In genomic region chr2:72438941-72439533, GRCm38 (mm10) we compare ENCODE assay signal across 21 mouse cellular contexts. TPM values are rescaled to one million over a fixed set of nuclear protein-coding genes. Genes with fewer than 3 reads are reported as not detected.
A peak's percentile ranks its signal among the peaks of the same experiment; 100 is the strongest.
DNase-seq lines count a peak whose midpoint lies in the region; ATAC-seq lines count a peak whose summit lies in the region.
"Had no signal": no experiment of that assay in that cellular context is flagged by ENCODE, and none has a peak within 500 bp of the region (broad histone marks: within the 10 kb centered on the region; RNA-seq: fewer than 3 reads in every experiment).

No protein-coding gene starts in this region.

- no peaks in the 10 kb centered on the region for H3K9me3 ChIP-seq in kidney, embryonic 14.5 days (ENCODE audit: control insufficient read depth, low read length)
- H3K9me3 ChIP-seq: forebrain, embryonic 10.5 days; heart, embryonic 15.5 days; hindbrain, embryonic 10.5 days; limb, embryonic 10.5 days; liver, embryonic 12.5 days had no signal

- peak; percentile 21 for DNase-seq in kidney, adult 18-20 months
- DNase-seq in adipocyte (ENCODE audit: low spot score): peak; percentile 57
- DNase-seq in gonadal fat pad, adult 2 months (ENCODE audit: low read depth): peak; percentile 77
- DNase-seq in kidney, postnatal 25 days: peak; percentile 11 to 51
- DNase-seq in thymus, adult 18-20 months: no peak
- DNase-seq in layer of hippocampus, adult 11-12 months (ENCODE audit: low spot score): no peak
- DNase-seq in left cerebral cortex, adult 11 months (ENCODE audit: low spot score): no peak
- DNase-seq: B cell, adult 2 months; cerebellum, adult 9-11 months; heart, adult 2 months; lung, embryonic 14.5 days; midbrain, embryonic 14.5 days; right cerebral cortex, postnatal 14 days; thymus, postnatal 36 days had no signal

- H3K27me3 ChIP-seq in kidney, embryonic 14.5 days (ENCODE audit: control insufficient read depth, insufficient read depth, low read length): no peaks in the 10 kb centered on the region
- H3K27me3 ChIP-seq: heart, embryonic 15.5 days; liver, embryonic 12.5 days had no signal

- ATAC-seq in kidney, embryonic 14.5 days (ENCODE audit: low FRiP score, low TSS enrichment): no peak; the same call in 1 of the 2 replicates
- ATAC-seq: liver, embryonic 12.5 days had no signal

- no peaks in the 10 kb centered on the region; the same call in 1 of the 2 replicates for H3K4me1 ChIP-seq in kidney, embryonic 14.5 days (ENCODE audit: control insufficient read depth, insufficient read depth, low read length)
- H3K4me1 ChIP-seq: forebrain, embryonic 10.5 days; heart, embryonic 15.5 days; limb, embryonic 10.5 days; liver, embryonic 12.5 days had no signal

- H3K27ac ChIP-seq in kidney, embryonic 14.5 days (ENCODE audit: low read depth, low read length): no peak overlapping the region
- H3K27ac ChIP-seq: forebrain, embryonic 10.5 days; heart, adult 2 months; heart, embryonic 15.5 days; hindbrain, embryonic 10.5 days; layer of hippocampus, adult 2 months; limb, embryonic 10.5 days; liver, embryonic 12.5 days had no signal

- H3K36me3 ChIP-seq in kidney, embryonic 14.5 days (ENCODE audit: control insufficient read depth, insufficient read depth, low read length): no peaks in the 10 kb centered on the region

- no peak overlapping the region for H3K4me3 ChIP-seq in kidney, embryonic 14.5 days (ENCODE audit: low read length)
- H3K4me3 ChIP-seq: forebrain, embryonic 10.5 days; heart, adult 2 months; heart, embryonic 15.5 days; hindbrain, embryonic 10.5 days; layer of hippocampus, adult 2 months; limb, embryonic 10.5 days; liver, embryonic 12.5 days had no signal

- 43% methylated on average over 8 of the region's 8 CpGs for WGBS in kidney, embryonic 14.5 days

- H3K4me2 ChIP-seq in kidney, embryonic 14.5 days (replicated peaks; ENCODE audit: low read depth, low read length): no peak overlapping the region
- H3K4me2 ChIP-seq: heart, embryonic 15.5 days; liver, embryonic 12.5 days; lung, embryonic 14.5 days had no signal

- no peak overlapping the region for H3K9ac ChIP-seq in kidney, embryonic 14.5 days (ENCODE audit: low read depth, low read length)
- H3K9ac ChIP-seq: heart, embryonic 15.5 days; liver, embryonic 12.5 days; lung, embryonic 14.5 days had no signal

RNA-seq across cellular contexts. Expression of gene Cdca7, which starts 36.9 kb away (rescaled TPM):
- 146 and 192 TPM in 2 replicates for polyA plus RNA-seq in kidney, embryonic 14.5 days (2014; fragmentation: Nextera tagmentation; extraction: Ambion mirVana)
- polyA plus RNA-seq in gonadal fat pad, adult 2 months (2012; rRNA removed): 5.6 and 7.4 TPM in 2 replicates

Comparison
In these comparisons a context has a peak if more than half of its experiments do, and no peak if none do; other contexts are left out.
1. DNase-seq: peak in kidney, adult 18-20 months (single experiment), adipocyte (single experiment), gonadal fat pad, adult 2 months (single experiment) and kidney, postnatal 25 days (2 of 2); none in thymus, adult 18-20 months (0 of 2), layer of hippocampus, adult 11-12 months (single experiment) and left cerebral cortex, adult 11 months (single experiment).
2. RNA of gene Cdca7, which starts 36.9 kb away (polyA plus RNA-seq): 146 to 192 TPM in kidney, embryonic 14.5 days; 5.6 to 7.4 TPM in gonadal fat pad, adult 2 months; every median in the first group is over 10 times any median in the second.